Mouse (Mus musculus): Measurements from ENCODE around the gene Hes2. TPM values are rescaled to one million over a fixed set of nuclear protein-coding genes. Genes with fewer than 3 reads are reported as not detected.

Hes2 gene
- polyA plus RNA-seq, 2 experiments, result 0.01 to 0.05 TPM

GRCm38 (mm10) chr4:152121183-152121505, 37.5 kb upstream of the Hes2 start:
- ATAC-seq (ENCODE audit: insufficient read depth) (no peak), DNase-seq (ENCODE audit: low read depth in 3 of 3, low spot score in 3 of 3) (no peak)
- no peak for TF ChIP-seq CTCF (IDR thresholded peaks at IDR 0.05; ENCODE audit: low read depth)
- Histone ChIP-seq H3K4me2 (ENCODE audit: low read depth) (peak overlapping the region; percentile 26), H3K4me1 (replicated peaks; ENCODE audit: control insufficient read depth in 2 of 2, insufficient read depth in 2 of 2, low read length in 1 of 2) (no peaks in the 10 kb centered on the region), H3K9me3 (ENCODE audit: control insufficient read depth, low read length) (no peaks in the 10 kb centered on the region), H3K4me3 (ENCODE audit: insufficient read depth in 1 of 2, low read depth in 2 of 2, low read length in 2 of 2) (no peak overlapping the region), H3K36me3 (replicated peaks; ENCODE audit: control insufficient read depth, insufficient read depth, low read depth) (no peaks in the 10 kb centered on the region), H3K27me3 (ENCODE audit: control insufficient read depth, insufficient read depth, low read length) (peaks cover 98% of the 10 kb centered on the region), H3K9ac (replicated peaks) (no peak overlapping the region), H3K27ac (no peak overlapping the region)
- whole genome bisulfite sequencing (ENCODE audit: insufficient replicate concordance), result 3% methylated on average over 12 of the region's 12 CpGs

DNA sequence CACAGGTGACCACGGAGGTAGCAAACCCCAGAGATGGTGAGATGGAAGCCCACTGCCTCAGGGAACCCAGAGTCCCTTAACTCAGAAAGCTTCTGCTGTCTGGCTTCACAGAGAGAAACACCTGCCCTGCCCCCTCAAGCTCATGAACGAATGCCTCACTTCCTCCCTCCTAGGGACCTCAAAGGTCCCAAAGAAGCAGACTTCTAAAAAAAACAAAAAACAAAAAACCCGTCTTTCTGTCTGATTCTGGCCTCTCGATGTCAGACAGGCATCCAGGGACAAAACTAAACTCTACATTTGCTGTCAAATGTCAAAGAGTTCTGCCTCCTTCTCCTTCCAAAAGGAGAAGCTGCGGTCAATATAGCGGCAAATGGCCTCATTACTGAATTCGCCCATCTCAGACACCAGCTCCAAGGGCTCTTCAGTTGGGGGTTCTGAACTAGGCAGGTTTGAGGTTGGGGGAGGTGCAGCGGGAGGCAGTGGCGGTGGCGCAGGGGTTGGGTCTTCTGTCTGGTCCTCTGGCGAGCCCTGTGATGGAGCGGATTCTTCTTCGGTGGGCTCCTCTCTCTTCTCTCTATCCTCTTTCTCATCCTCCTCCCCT, 34.2 kb upstream of the Hes2 start:
- Histone ChIP-seq H3K27me3 (ENCODE audit: control insufficient read depth, insufficient read depth, low read length) (peaks cover 99% of the 10 kb centered on the region), H3K4me1 (replicated peaks; ENCODE audit: control insufficient read depth in 2 of 2, insufficient read depth in 2 of 2, low read length in 1 of 2) (no peaks in the 10 kb centered on the region), H3K9ac (replicated peaks) (no peak overlapping the region), H3K4me2 (ENCODE audit: low read depth) (no peak overlapping the region), H3K9me3 (ENCODE audit: control insufficient read depth, low read length) (no peaks in the 10 kb centered on the region), H3K4me3 (ENCODE audit: insufficient read depth in 1 of 2, low read depth in 2 of 2, low read length in 2 of 2) (no peak overlapping the region), H3K27ac (no peak overlapping the region), H3K36me3 (replicated peaks; ENCODE audit: control insufficient read depth, insufficient read depth, low read depth) (no peaks in the 10 kb centered on the region)
- ATAC-seq (ENCODE audit: insufficient read depth) (no peak), DNase-seq (ENCODE audit: low read depth in 3 of 3, low spot score in 3 of 3) (no peak)
- TF ChIP-seq CTCF (IDR thresholded peaks at IDR 0.05; ENCODE audit: low read depth) (no peak), EP300 (IDR thresholded peaks at IDR 0.05; ENCODE audit: low read depth) (no peak)
- 9% methylated on average over 13 of the region's 13 CpGs for WGBS (ENCODE audit: insufficient replicate concordance)

DNA sequence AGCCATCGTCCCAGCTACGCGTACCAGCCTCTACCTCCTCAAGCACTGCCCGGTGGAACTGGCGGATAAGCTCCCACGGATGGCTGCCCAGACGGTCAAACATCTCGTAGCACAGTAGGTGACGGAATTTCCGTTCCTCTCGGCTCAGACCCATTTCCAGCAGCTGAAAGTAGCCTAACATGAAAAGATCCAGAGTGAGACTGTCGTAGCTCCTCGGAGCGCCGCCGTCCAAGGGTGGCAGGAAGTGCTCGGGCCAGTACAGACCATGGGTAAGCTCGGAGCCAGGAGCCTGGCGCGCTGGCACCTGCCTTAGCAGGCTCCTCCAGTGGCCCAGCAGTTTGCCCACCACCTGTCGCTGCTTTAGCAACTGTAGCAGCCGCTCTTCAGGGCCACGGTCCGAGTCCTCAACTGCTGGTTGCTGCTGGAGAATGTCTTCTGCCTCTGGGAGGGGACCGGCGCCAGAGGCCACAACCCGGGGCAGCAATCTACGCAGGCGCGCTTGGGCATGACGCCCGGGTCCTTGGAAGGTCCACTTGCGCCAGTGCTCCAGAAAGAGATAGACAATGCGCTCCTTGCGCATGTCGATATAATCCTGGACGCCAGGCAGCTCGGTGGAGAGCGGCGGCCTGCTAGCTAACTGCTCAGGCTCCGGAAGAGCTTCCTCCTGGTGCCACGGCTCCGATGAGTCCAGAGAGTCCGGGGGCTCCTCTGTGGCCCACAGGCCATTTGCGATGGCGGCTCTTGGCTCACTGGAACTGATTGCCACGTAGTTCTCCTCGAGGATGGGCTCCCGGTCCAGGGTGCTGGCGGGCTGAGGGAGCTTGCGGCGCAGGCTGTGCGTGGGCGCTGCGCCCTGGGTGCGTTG, 33.3 kb upstream of the Hes2 start:
- no peak overlapping the region for H3K4me3 ChIP-seq (ENCODE audit: insufficient read depth in 1 of 2, low read depth in 2 of 2, low read length in 2 of 2)
- DNase-seq (ENCODE audit: low read depth in 3 of 3, low spot score in 3 of 3) (no peak), ATAC-seq (ENCODE audit: insufficient read depth) (no peak)
- no peak overlapping the region for H3K9ac ChIP-seq (replicated peaks)
- TF ChIP-seq CTCF (IDR thresholded peaks at IDR 0.05; ENCODE audit: low read depth) (no peak), EP300 (IDR thresholded peaks at IDR 0.05; ENCODE audit: low read depth) (no peak)
- no peaks in the 10 kb centered on the region for H3K9me3 ChIP-seq (ENCODE audit: control insufficient read depth, low read length)
- no peak overlapping the region for H3K4me2 ChIP-seq (ENCODE audit: low read depth)
- 8% methylated on average over 56 of the region's 56 CpGs for WGBS (ENCODE audit: insufficient replicate concordance)
- H3K4me1 ChIP-seq (replicated peaks; ENCODE audit: control insufficient read depth in 2 of 2, insufficient read depth in 2 of 2, low read length in 1 of 2), result no peaks in the 10 kb centered on the region
- H3K36me3 ChIP-seq (replicated peaks; ENCODE audit: control insufficient read depth, insufficient read depth, low read depth), result no peaks in the 10 kb centered on the region
- no peak overlapping the region for H3K27ac ChIP-seq
- peaks cover 99% of the 10 kb centered on the region for H3K27me3 ChIP-seq (ENCODE audit: control insufficient read depth, insufficient read depth, low read length)

- no peak for DNase-seq (ENCODE audit: low read depth in 3 of 3, low spot score in 3 of 3)
- 0 out of 2 replicates have a peak, but pooled peaks have one; percentile 7 for TF ChIP-seq CTCF (IDR thresholded peaks at IDR 0.05; ENCODE audit: low read depth)
- TF ChIP-seq EP300 (IDR thresholded peaks at IDR 0.05; ENCODE audit: low read depth), result no peak
- H3K4me3 ChIP-seq (ENCODE audit: insufficient read depth in 1 of 2, low read depth in 2 of 2, low read length in 2 of 2), result no peak overlapping the region
- no peak for ATAC-seq (ENCODE audit: insufficient read depth)
- H3K9ac ChIP-seq (replicated peaks), result no peak overlapping the region
- WGBS (ENCODE audit: insufficient replicate concordance), result 11% methylated on average over 64 of the region's 65 CpGs
- H3K36me3 ChIP-seq (replicated peaks; ENCODE audit: control insufficient read depth, insufficient read depth, low read depth), result no peaks in the 10 kb centered on the region
- H3K4me2 ChIP-seq (ENCODE audit: low read depth), result no peak overlapping the region
- H3K9me3 ChIP-seq (ENCODE audit: control insufficient read depth, low read length), result no peaks in the 10 kb centered on the region
- no peaks in the 10 kb centered on the region for H3K4me1 ChIP-seq (replicated peaks; ENCODE audit: control insufficient read depth in 2 of 2, insufficient read depth in 2 of 2, low read length in 1 of 2)
- H3K27ac ChIP-seq, result no peak overlapping the region
- peaks cover 99% of the 10 kb centered on the region for H3K27me3 ChIP-seq (ENCODE audit: control insufficient read depth, insufficient read depth, low read length)
Measured at GRCm38 (mm10) chr4:152126026-152126920, 32.4 kb upstream of the Hes2 start.

GRCm38 (mm10) chr4:152127884-152128283, 30.8 kb upstream of the Hes2 start:
- TF ChIP-seq CTCF (IDR thresholded peaks at IDR 0.05; ENCODE audit: low read depth), result no peak
- no peak for TF ChIP-seq EP300 (IDR thresholded peaks at IDR 0.05; ENCODE audit: low read depth)
- no peak for DNase-seq (ENCODE audit: low read depth in 3 of 3, low spot score in 3 of 3)
- H3K4me2 ChIP-seq (ENCODE audit: low read depth), result no peak overlapping the region
- no peaks in the 10 kb centered on the region for H3K36me3 ChIP-seq (replicated peaks; ENCODE audit: control insufficient read depth, insufficient read depth, low read depth)
- H3K4me3 ChIP-seq (ENCODE audit: insufficient read depth in 1 of 2, low read depth in 2 of 2, low read length in 2 of 2), result no peak overlapping the region
- H3K9ac ChIP-seq (replicated peaks), result no peak overlapping the region
- no peaks in the 10 kb centered on the region for H3K4me1 ChIP-seq (replicated peaks; ENCODE audit: control insufficient read depth in 2 of 2, insufficient read depth in 2 of 2, low read length in 1 of 2)
- H3K27ac ChIP-seq, result no peak overlapping the region
- H3K9me3 ChIP-seq (ENCODE audit: control insufficient read depth, low read length), result no peaks in the 10 kb centered on the region
- no peak for ATAC-seq (ENCODE audit: insufficient read depth)
- 73% methylated on average over 11 of the region's 11 CpGs for WGBS (ENCODE audit: insufficient replicate concordance)
- H3K27me3 ChIP-seq (ENCODE audit: control insufficient read depth, insufficient read depth, low read length), result peaks cover 100% of the 10 kb centered on the region
